Comparison of ENCODE assay signal across 16 mouse cellular contexts in genomic region chr9:116941116-116941515, GRCm38 (mm10).
"Had no signal": no experiment of that assay in that cellular context is flagged by ENCODE, and none has a peak within 500 bp of the region (broad histone marks: within the 10 kb centered on the region; RNA-seq: fewer than 3 reads in every experiment).

No protein-coding gene starts in this region.

- H3K4me2 ChIP-seq: limb, embryonic 13.5 days; liver, embryonic 13.5 days; midbrain, embryonic 12.5 days; neural tube, embryonic 13.5 days had no signal

- H3K27me3 ChIP-seq: limb, embryonic 13.5 days; liver, embryonic 13.5 days; midbrain, embryonic 12.5 days; neural tube, embryonic 13.5 days had no signal

- ATAC-seq: intestine, embryonic 16.5 days; midbrain, embryonic 16.5 days had no signal

- H3K27ac ChIP-seq: limb, embryonic 13.5 days; liver, embryonic 13.5 days; macrophage; midbrain, embryonic 12.5 days had no signal

- H3K36me3 ChIP-seq: liver, embryonic 13.5 days; midbrain, embryonic 12.5 days; neural tube, embryonic 13.5 days had no signal

- H3K4me1 ChIP-seq: liver, embryonic 13.5 days; midbrain, embryonic 12.5 days had no signal

- H3K9ac ChIP-seq: limb, embryonic 13.5 days; liver, embryonic 13.5 days; midbrain, embryonic 12.5 days; neural tube, embryonic 13.5 days had no signal

- DNase-seq: kidney, adult 2 months; kidney, postnatal 10 days; kidney, postnatal 36 days; left cerebral cortex, postnatal 4 days; liver, embryonic 13.5 days; lung, adult 2 months; thymus, adult 18-20 months; thymus, postnatal 14 days; thymus, postnatal 4 days had no signal

- H3K4me3 ChIP-seq: limb, embryonic 13.5 days; liver, embryonic 13.5 days; midbrain, embryonic 12.5 days; myocyte; neural tube, embryonic 13.5 days had no signal

- H3K9me3 ChIP-seq: limb, embryonic 13.5 days; midbrain, embryonic 12.5 days; neural tube, embryonic 13.5 days had no signal
